Mouse (Mus musculus) cerebellum, adult 2 months (tissue): Measurements from ENCODE around the gene Ece1. TPM values are rescaled to one million over a fixed set of nuclear protein-coding genes. Genes with fewer than 3 reads are reported as not detected.
A peak's percentile ranks its signal among the peaks of the same experiment; 100 is the strongest.

Experiments
- DNase-seq, 2 experiments: peaks; one replicate each; pipeline ENCODE4 v3.0.0; 2021
- H3K27ac ChIP-seq: fragments of 200-500 bp; 2 replicates; pipeline ENCODE4 v1.5.1; 2012; ENCODE audit warnings: low read length, control low read depth, inconsistent platforms; ENCODE audit not compliant: insufficient read depth
- H3K27me3 ChIP-seq: fragments of 200-500 bp; 2 replicates; pipeline ENCODE4 v1.6.1; 2012; ENCODE audit warnings: inconsistent platforms, mild to moderate bottlenecking, low read length, moderate library complexity; ENCODE audit not compliant: control insufficient read depth, insufficient read depth
- H3K4me1 ChIP-seq: fragments of 200-500 bp; 2 replicates; pipeline ENCODE4 v1.6.1; 2011; ENCODE audit warnings: low read length; ENCODE audit not compliant: control insufficient read depth, insufficient read depth
- H3K4me3 ChIP-seq: fragments of 200-500 bp; replicated peaks from 2 replicates; pipeline ENCODE3; 2011; ENCODE audit warnings: mild to moderate bottlenecking, low read depth, low read length, control low read depth; ENCODE audit not compliant: insufficient read depth
- CTCF ChIP-seq: fragments of 200-500 bp; IDR thresholded peaks from 2 replicates; pipeline ENCODE4 v1.5.1; 2011; ENCODE audit warnings: low read depth, mild to moderate bottlenecking, control low read depth, low read length, moderate library complexity, borderline replicate concordance; ENCODE audit not compliant: insufficient read depth
- POLR2A ChIP-seq: fragments of 200-500 bp; IDR thresholded peaks from 2 replicates; pipeline ENCODE4 v1.6.1; 2011; ENCODE audit warnings: low read length, control low read depth, borderline replicate concordance; ENCODE audit not compliant: insufficient read depth
- WGBS: fragments of 180-500 bp; shearing (Covaris S2); methylation state at CpG from one replicate; pipeline ENCODE4 v1.1.7; 2018; 5-methylcytosine and 5-hydroxymethylcytosine counted together
- polyA plus RNA-seq: library from polyadenylated mRNA; depleted of rRNA; stranded (reverse); fragments of >200 nt; gene quantifications from 2 replicates; pipeline ENCODE4 v1.2.3, GENCODE M21; 2012

Gene Ece1
- polyA plus RNA-seq, 1 experiment = 48.5 TPM

GRCm38 (mm10) chr4:137984746-137985145 lies 122.7 kb downstream of the Ece1 start:
- no peak for DNase-seq
- TF ChIP-seq CTCF = no peak
- no peak for TF ChIP-seq POLR2A
- H3K4me3 ChIP-seq = no peak overlapping the region
- no peaks in the 10 kb centered on the region for H3K4me1 ChIP-seq
- WGBS = 81% methylated on average over 5 of the region's 5 CpGs
- no peaks in the 10 kb centered on the region for H3K27me3 ChIP-seq
- no peak overlapping the region for H3K27ac ChIP-seq

- Histone ChIP-seq H3K27me3 (no peaks in the 10 kb centered on the region), H3K27ac (no peak overlapping the region), H3K4me1 (no peaks in the 10 kb centered on the region), H3K4me3 (no peak overlapping the region)
- WGBS = 89% methylated on average over 5 of the region's 5 CpGs
- no peak for TF ChIP-seq POLR2A
- no peak for TF ChIP-seq CTCF
- DNase-seq = no peak
Measured at GRCm38 (mm10) chr4:137989426-137989825, 127.4 kb downstream of the Ece1 start.

GRCm38 (mm10) chr4:137990433-137990832 lies 128.4 kb downstream of the Ece1 start:
- DNase-seq = no peak
- Histone ChIP-seq H3K4me1 (no peaks in the 10 kb centered on the region), H3K27ac (no peak overlapping the region), H3K27me3 (no peaks in the 10 kb centered on the region), H3K4me3 (no peak overlapping the region)
- 78% methylated on average over 4 of the region's 4 CpGs for WGBS
- TF ChIP-seq CTCF (no peak), POLR2A (no peak)

- H3K27me3 ChIP-seq = no peaks in the 10 kb centered on the region
- H3K27ac ChIP-seq = no peak overlapping the region
- WGBS = 96% methylated on average over 7 of the region's 7 CpGs
- no peak overlapping the region for H3K4me3 ChIP-seq
- TF ChIP-seq CTCF (no peak), POLR2A (no peak)
- DNase-seq = no peak
- H3K4me1 ChIP-seq = no peaks in the 10 kb centered on the region; the same call in 1 of the 2 replicates
Measured at GRCm38 (mm10) chr4:137991240-137991639, 129.2 kb downstream of the Ece1 start.

GRCm38 (mm10) chr4:137992890-137993289 lies 130.9 kb downstream of the Ece1 start, which contains the start of gene Eif4g3:
Gene Eif4g3, plus strand, starts transcription at chr4:137993022.
- Histone ChIP-seq H3K4me1 (peaks cover 6% of the 10 kb centered on the region; the same call in 1 of the 2 replicates), H3K27me3 (no peaks in the 10 kb centered on the region), H3K4me3 (peak within 1 kb of the TSS; percentile 67), H3K27ac (peak within 1 kb of the TSS; percentile 82)
- no peak for DNase-seq
- TF ChIP-seq POLR2A = no peak
- TF ChIP-seq CTCF = no peak
- WGBS = 1% methylated on average over 39 of the region's 39 CpGs

- WGBS = 1% methylated on average over 59 of the region's 59 CpGs
- TF ChIP-seq CTCF (no peak), POLR2A (peak; percentile 96)
- peak; percentile 99 to 100 for DNase-seq
- H3K4me1 ChIP-seq = peaks cover 10% of the 10 kb centered on the region; the same call in 1 of the 2 replicates
- H3K27me3 ChIP-seq = no peaks in the 10 kb centered on the region
- peak overlapping the region; percentile 66 for H3K4me3 ChIP-seq
- H3K27ac ChIP-seq = peak overlapping the region; percentile 50
Measured at GRCm38 (mm10) chr4:137993291-137993758, 131.3 kb downstream of the Ece1 start.

GRCm38 (mm10) chr4:137993821-137994561 lies 132.0 kb downstream of the Ece1 start:
- 1% methylated on average over 48 of the region's 60 CpGs for WGBS
- no peak for TF ChIP-seq POLR2A
- TF ChIP-seq CTCF = no peak
- peak; percentile 58 to 72 for DNase-seq
- Histone ChIP-seq H3K27ac (peak overlapping the region; percentile 82), H3K4me1 (peaks cover 11% of the 10 kb centered on the region; the same call in 1 of the 2 replicates), H3K27me3 (no peaks in the 10 kb centered on the region), H3K4me3 (peak overlapping the region; percentile 67)
